Mouse (Mus musculus) heart, embryonic 10.5 days (tissue): Measurements from ENCODE around the gene Gm8246. TPM values are rescaled to one million over a fixed set of nuclear protein-coding genes. Genes with fewer than 3 reads are reported as not detected.
"Not testable (repeated sequence)": the region's sequence is repeated elsewhere in the genome, so short reads cannot be mapped to it uniquely, and the experiment has no call there.

Experiments used
- DNase-seq: peaks from one replicate; pipeline ENCODE4 v3.0.0-alpha.2; 2017; ENCODE audit warnings: low spot score
- H3K27ac ChIP-seq: fragments of 300-500 bp; sonication (generic); 2 replicates; pipeline ENCODE4 v1.5.1; 2016; ENCODE audit warnings: mild to moderate bottlenecking
- H3K27me3 ChIP-seq: fragments of 300-500 bp; sonication (generic); 2 replicates; pipeline ENCODE4 v1.6.1; 2016; ENCODE audit warnings: mild to moderate bottlenecking; ENCODE audit not compliant: poor library complexity, insufficient read depth, severe bottlenecking
- H3K36me3 ChIP-seq: fragments of 300-500 bp; sonication (generic); 2 replicates; pipeline ENCODE4 v1.6.1; 2016; ENCODE audit warnings: mild to moderate bottlenecking, moderate library complexity
- H3K4me1 ChIP-seq: fragments of 300-500 bp; sonication (generic); 2 replicates; pipeline ENCODE4 v1.6.1; 2016; ENCODE audit warnings: mild to moderate bottlenecking
- H3K4me3 ChIP-seq: fragments of 300-500 bp; sonication (generic); 2 replicates; pipeline ENCODE4 v1.5.1; 2016; ENCODE audit warnings: mild to moderate bottlenecking, moderate library complexity
- H3K9me3 ChIP-seq: fragments of 300-500 bp; sonication (generic); 2 replicates; pipeline ENCODE4 v1.6.1; 2016; ENCODE audit warnings: mild to moderate bottlenecking, moderate library complexity
- WGBS: fragments of 180-500 bp; shearing (Covaris S2); methylation state at CpG from one replicate; pipeline ENCODE4 v1.1.7; 2016; 5-methylcytosine and 5-hydroxymethylcytosine counted together
- polyA plus RNA-seq: library from polyadenylated mRNA; unstranded; fragments of >200 nt; fragmentation: Nextera tagmentation; extraction: Ambion mirVana; gene quantifications from 2 replicates; pipeline ENCODE4 v1.2.1, GENCODE M21; 2016

The Gm8246 gene
- not detected in 2 replicates for polyA plus RNA-seq

DNA sequence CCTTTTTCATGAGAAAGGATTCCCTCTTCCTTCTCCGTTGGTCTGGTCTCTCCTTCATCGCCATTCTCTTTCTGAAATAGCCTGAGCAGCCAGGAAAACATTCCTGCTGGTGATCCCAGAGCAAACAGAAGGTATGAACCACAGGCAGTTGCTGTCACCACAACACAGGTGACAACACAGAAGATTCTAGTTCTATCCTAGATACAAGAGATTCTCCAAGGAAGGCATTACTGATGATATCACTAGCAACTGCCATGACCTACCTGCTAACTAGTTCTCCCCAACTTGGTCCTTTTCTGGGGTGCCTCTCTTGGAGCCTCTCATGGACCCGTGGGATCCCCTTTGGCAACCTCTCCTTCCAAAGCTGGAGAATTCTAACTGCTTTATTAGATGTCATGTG, at the start of gene Gm8246:
Gm8246 (minus strand) TSS at position 101 of the 400 bp plus-strand sequence.
- WGBS: no CpG with 5 or more reads among the region's 3 CpGs
- not testable (repeated sequence) for H3K27me3 ChIP-seq, H3K27ac ChIP-seq, DNase-seq, H3K36me3 ChIP-seq, H3K4me1 ChIP-seq, H3K4me3 ChIP-seq, H3K9me3 ChIP-seq

DNA sequence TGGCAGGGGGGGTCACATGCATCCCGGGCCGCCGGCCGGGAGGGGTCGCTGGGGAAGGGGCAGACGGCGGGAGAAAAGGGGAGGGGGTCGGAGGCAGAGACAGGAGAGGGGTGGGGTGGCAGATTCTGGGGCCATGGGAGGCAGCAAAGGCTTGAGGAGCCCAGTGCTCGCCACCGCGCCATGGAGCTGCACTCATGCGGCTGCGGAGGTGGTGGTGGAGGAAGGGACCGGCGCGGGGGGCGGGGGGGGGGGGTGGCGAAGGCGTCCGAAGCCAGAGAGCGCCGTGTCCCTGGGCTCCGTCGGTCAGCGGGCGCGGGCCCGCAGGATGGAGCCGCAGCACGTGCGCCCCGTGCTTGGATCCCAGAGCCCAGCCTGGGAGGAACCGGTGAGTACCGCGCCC, 23.7 kb upstream of the Gm8246 start, which contains the start of gene Gm3488:
Gm3488 (plus strand) TSS at position 301 of the 400 bp plus-strand sequence.
- not testable (repeated sequence) for H3K36me3 ChIP-seq, H3K27me3 ChIP-seq, H3K9me3 ChIP-seq, H3K4me1 ChIP-seq, H3K4me3 ChIP-seq, H3K27ac ChIP-seq, DNase-seq
- no CpG with 5 or more reads among the region's 35 CpGs for WGBS

DNA sequence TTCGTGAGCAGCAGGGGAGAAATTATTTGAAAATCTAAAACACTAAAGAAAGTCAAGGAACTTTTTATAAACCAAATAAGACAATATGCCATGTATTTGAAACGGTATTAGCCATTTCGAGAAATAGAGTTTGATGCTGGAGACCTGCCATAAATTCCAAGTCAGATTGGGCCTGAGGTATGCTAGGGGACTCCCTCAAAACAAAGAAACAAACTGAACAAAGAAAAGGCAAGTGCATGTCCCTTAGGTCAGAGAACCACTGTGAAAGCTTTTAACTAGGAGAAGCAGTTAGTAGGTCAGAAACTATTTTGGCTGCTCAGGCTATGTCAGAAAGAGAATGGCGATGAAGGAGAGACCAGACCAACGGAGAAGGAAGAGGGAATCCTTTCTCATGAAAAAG, 6.3 kb upstream of the Gm8246 start, which contains the start of gene Gm3187:
Gm3187 (plus strand) TSS at position 301 of the 400 bp plus-strand sequence.
- H3K9me3 ChIP-seq, H3K36me3 ChIP-seq, H3K27ac ChIP-seq, H3K4me3 ChIP-seq, H3K27me3 ChIP-seq, DNase-seq, H3K4me1 ChIP-seq: not testable (repeated sequence)
- WGBS: 76% methylated on average over 4 of the region's 5 CpGs

- not testable (repeated sequence) for H3K27ac ChIP-seq, H3K4me3 ChIP-seq, H3K9me3 ChIP-seq, H3K36me3 ChIP-seq, H3K27me3 ChIP-seq, DNase-seq, H3K4me1 ChIP-seq
- WGBS: no CpG with 5 or more reads among the region's 19 CpGs
Observed at GRCm38 (mm10) chr14:5460469-5460868, 17.2 kb downstream of the Gm8246 start.

GRCm38 (mm10) chr14:5455367-5455766, 22.3 kb downstream of the Gm8246 start, which contains the start of gene Gm3194:
Gm3194 (minus strand) TSS chr14:5455467.
- H3K9me3 ChIP-seq, H3K27me3 ChIP-seq, H3K4me3 ChIP-seq, H3K4me1 ChIP-seq, DNase-seq, H3K36me3 ChIP-seq, H3K27ac ChIP-seq: not testable (repeated sequence)
- no CpG with 5 or more reads among the region's 3 CpGs for WGBS

Other genes with a start within 250 kb of the Gm8246 start
- not detected in 2 replicates for gene Gm3526, start 217.2 kb downstream of the Gm8246 start, polyA plus RNA-seq
- gene Gm3542, start 142.9 kb downstream of the Gm8246 start, polyA plus RNA-seq: not detected in 2 replicates
- not detected in 2 replicates for gene Gm3500, start 88.8 kb downstream of the Gm8246 start, polyA plus RNA-seq
- 0.36 and 0.39 TPM in 2 replicates for gene Gm3194, start 22.4 kb downstream of the Gm8246 start, polyA plus RNA-seq
- not detected in 2 replicates for gene Gm3187, start 6.4 kb upstream of the Gm8246 start, polyA plus RNA-seq
- gene Gm3488, start 23.8 kb upstream of the Gm8246 start, polyA plus RNA-seq: 1.9 and 2.0 TPM in 2 replicates
- not detected in 2 replicates for gene Gm3532, start 60.7 kb upstream of the Gm8246 start, polyA plus RNA-seq
- not detected in 2 replicates for gene Gm8265, start 155.2 kb upstream of the Gm8246 start, polyA plus RNA-seq
- gene Gm9603, start 209.6 kb upstream of the Gm8246 start, polyA plus RNA-seq: not detected in 2 replicates